Mouse (Mus musculus) CD4-positive naive resting alpha-beta T cell, adult 76 days (primary cell): Measurements from ENCODE around the gene Sdad1. TPM values are rescaled to one million over a fixed set of nuclear protein-coding genes. Genes with fewer than 3 reads are reported as not detected.

Experiments used
- total RNA-seq: library from RNA; stranded (reverse); gene quantifications from one replicate; pipeline ENCODE4 v1.2.4, GENCODE M21; 2023

Gene Sdad1
- 84.8 TPM for total RNA-seq

GRCm38 (mm10) chr5:92309681-92310511 is at the start of gene Sdad1:
Gene Sdad1 (minus strand): TSS chr5:92310479.

GRCm38 (mm10) chr5:92348794-92349413 is 38.6 kb upstream of the Sdad1 start, which contains the start of gene Cxcl10:
Gene Cxcl10 (minus strand): TSS chr5:92348889.

GRCm38 (mm10) chr5:92331635-92332338 is 21.5 kb upstream of the Sdad1 start, which contains the start of gene Art3:
Gene Art3 (plus strand): TSS chr5:92331827.

GRCm38 (mm10) chr5:92327929-92328328 is 17.6 kb upstream of the Sdad1 start, which contains the start of gene Cxcl9:
Gene Cxcl9 (minus strand): TSS chr5:92328079.

DNA sequence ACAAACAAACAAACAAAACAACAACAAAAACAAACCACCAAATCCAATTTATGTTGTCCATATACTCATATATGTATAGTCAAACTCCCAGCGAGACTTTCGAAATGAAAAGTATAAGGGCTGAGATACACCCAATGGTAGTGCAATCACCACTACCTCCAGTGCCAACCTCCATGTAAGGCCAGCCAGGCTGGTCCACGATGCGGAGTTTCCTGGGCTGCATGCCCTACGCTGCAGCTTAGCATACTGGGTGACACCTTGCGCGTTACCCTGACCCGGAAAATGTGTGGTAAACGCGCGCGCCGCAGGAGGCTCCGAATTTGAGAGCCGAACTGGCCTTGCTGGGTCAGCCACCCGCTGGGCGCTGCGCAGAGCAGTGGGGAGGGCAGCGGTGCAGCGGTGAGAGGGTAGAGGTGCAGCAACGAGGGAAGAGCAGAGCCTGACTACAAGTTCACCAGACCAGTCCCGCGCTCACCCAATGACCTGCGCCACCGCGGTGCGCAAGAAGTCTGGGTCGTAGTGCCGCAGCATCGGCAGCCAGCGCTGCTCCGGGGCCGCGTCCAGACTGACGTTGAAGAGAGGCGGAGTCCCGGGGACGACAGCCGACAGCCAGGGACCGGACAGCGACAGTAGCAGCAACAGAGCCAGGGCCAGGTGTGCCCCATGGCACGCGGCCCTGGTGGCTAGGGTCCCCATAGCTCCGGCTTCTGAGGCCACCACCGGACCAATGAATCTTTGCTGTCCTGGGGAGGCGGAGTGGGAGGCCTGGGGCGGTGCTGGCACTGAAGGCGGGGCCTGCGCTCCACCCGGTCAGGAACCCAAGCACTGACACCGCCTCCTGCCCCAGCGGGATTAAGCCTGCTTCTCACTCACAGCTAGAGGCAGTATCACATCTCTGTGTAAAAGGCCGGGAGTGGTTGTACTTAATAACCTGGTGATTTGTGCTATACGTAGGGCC is 32.6 kb downstream of the Sdad1 start, which contains the start of gene Naaa:
Gene Naaa, minus strand, starts transcription at position 734 of the 958 bp plus-strand sequence.

DNA sequence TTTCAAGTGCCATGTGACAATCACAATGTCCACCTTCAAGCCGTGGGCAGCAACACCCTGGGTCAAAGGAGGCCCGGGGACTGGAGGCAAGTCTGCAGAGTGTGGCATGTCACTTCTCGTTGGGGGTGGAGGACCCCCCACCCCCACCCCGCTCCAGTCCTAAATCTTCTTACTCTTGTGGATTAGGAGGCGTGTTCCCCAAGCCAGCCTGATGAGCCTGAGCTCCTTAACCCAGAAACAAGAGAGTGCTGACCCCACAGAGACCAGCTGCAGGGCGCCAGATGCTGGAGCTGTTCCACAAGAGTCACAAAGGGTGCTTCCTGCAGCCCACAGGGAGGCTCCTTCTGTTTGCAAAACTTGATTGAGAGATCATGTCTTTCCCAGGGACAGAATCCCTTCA is 54.1 kb downstream of the Sdad1 start, which contains the start of gene Ppef2:
Gene Ppef2, minus strand, starts transcription at position 61 of the 400 bp plus-strand sequence.

Other genes with a start within 250 kb of the Sdad1 start
- 137 TPM for gene G3bp2, start 226.8 kb downstream of the Sdad1 start, total RNA-seq
- 47.8 TPM for gene Uso1, start 172.5 kb downstream of the Sdad1 start, total RNA-seq
- not detected for gene U90926, start 95.1 kb downstream of the Sdad1 start, total RNA-seq
- gene Ppef2, start 54.2 kb downstream of the Sdad1 start, total RNA-seq = 0.62 TPM
- 10.7 TPM for gene Naaa, start 32.3 kb downstream of the Sdad1 start, total RNA-seq
- 0.38 TPM for gene Cxcl9, start 17.6 kb upstream of the Sdad1 start, total RNA-seq
- gene Art3, start 21.3 kb upstream of the Sdad1 start, total RNA-seq = 0.64 TPM
- gene Cxcl10, start 38.4 kb upstream of the Sdad1 start, total RNA-seq = 2.2 TPM
- gene Nup54, start 124.7 kb upstream of the Sdad1 start, total RNA-seq = 65.9 TPM
- gene Scarb2, start 196.4 kb upstream of the Sdad1 start, total RNA-seq = 40.2 TPM
- not detected for gene Fam47e, start 244.6 kb upstream of the Sdad1 start, total RNA-seq